Mouse (Mus musculus): ENCODE data around the gene Mdfi.
A peak's percentile ranks its signal among the peaks of the same experiment; 100 is the strongest.
"Not testable (repeated sequence)": the region's sequence is repeated elsewhere in the genome, so short reads cannot be mapped to it uniquely, and the experiment has no call there.

The Mdfi gene

GRCm38 (mm10) chr17:47834482-47834767, at the start of gene Mdfi:
Gene Mdfi (minus strand): TSS chr17:47834691.
- DNase-seq (ENCODE audit: low spot score): peak; percentile 28

DNA sequence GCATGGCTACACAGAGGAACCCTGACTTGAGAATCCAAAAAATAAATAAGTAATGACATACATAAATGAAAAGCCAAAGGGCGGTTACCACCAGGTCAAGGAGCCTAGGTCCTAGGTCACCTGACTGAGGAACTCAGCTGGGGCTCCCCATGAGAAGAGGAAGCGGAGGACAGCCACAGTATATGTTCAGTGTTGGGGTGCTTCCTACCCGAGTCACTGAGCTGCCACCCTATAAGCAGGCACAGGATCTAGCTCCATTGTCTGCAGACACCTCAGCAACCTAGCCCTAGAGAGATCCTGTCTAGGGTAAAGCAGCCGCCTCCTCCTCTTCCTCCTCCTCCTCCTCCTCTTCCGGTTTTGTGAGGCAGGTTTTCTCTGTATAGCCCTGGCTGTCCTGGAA, 48.6 kb upstream of the Mdfi start:
- DNase-seq (ENCODE audit: low spot score): no peak

- DNase-seq (ENCODE audit: low spot score): no peak
These were observed 46.8 kb upstream of the Mdfi start for GRCm38 (mm10) chr17:47881330-47881729.

DNA sequence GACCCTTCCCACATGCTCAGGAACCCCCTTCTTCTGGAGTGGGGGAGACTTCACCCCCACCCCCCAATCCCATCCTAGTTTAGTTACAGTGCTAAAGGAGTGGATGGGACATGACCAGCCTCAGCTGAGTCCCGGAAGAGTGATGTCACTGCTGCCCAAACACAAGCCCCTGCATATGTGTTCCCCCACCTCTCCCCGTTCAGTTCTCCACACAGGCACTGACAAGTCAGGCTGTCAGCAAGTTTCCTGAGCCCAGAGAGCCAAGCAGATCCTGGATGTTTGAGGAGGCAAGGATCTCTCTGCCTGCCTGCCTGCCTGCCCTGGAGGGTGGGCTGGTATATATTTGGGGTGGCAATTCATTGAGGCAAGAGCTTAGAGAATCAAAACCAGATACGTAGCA, 44.7 kb upstream of the Mdfi start:
- no peak for DNase-seq (ENCODE audit: low spot score)

- no peak for DNase-seq (ENCODE audit: low spot score)
These were observed 44.0 kb upstream of the Mdfi start for GRCm38 (mm10) chr17:47878378-47879089.

GRCm38 (mm10) chr17:47877715-47878377, 43.4 kb upstream of the Mdfi start:
- no peak for DNase-seq (ENCODE audit: low spot score)

DNA sequence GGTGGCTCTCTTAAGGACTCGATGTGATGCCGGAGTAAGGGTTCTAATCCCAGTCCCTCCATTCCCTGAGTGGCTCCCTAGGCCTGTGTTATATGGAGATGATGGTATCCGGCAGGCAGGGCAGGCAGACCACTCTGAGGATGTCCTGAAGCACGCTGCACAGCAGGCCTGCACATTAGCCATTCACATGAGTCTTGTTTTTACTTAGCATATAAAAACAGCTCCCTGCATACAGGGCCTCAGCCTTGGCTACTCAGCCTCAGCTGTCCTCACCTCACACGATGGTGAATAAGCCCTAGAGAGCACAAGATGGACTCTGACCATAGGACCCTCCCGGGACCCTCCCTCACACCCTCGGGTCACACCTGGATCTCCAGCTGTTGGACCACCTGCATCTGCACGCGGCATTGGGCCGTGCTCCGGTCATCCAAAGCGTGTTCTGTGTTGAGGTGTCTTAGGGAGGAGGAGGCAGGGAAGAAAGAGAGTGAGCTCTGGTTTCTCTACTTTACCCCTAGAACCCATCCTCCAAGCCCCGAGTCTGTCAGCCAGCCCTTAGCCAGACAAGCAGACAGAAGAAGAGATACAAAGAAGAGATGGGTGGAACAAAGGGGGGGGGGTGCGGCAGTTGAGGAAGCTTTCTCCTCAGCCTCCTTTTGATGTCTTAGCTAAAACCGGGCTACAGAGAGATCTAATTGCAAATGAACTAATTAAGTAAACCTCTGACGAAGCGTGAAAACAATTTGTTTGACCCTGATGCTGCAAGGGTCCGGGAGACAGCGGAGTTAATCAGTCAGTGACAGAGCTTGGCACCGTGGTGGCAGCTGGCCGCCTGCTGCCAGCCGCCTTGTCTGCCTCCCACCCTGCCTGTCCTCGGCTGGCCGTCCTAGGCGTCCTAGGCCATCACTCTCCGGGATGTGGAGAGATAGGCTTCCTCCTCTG, 42.6 kb upstream of the Mdfi start:
- DNase-seq (ENCODE audit: low spot score): no peak

- peak; percentile 78 for DNase-seq (ENCODE audit: low spot score)
These were observed 38.9 kb upstream of the Mdfi start for GRCm38 (mm10) chr17:47873341-47873791.

DNA sequence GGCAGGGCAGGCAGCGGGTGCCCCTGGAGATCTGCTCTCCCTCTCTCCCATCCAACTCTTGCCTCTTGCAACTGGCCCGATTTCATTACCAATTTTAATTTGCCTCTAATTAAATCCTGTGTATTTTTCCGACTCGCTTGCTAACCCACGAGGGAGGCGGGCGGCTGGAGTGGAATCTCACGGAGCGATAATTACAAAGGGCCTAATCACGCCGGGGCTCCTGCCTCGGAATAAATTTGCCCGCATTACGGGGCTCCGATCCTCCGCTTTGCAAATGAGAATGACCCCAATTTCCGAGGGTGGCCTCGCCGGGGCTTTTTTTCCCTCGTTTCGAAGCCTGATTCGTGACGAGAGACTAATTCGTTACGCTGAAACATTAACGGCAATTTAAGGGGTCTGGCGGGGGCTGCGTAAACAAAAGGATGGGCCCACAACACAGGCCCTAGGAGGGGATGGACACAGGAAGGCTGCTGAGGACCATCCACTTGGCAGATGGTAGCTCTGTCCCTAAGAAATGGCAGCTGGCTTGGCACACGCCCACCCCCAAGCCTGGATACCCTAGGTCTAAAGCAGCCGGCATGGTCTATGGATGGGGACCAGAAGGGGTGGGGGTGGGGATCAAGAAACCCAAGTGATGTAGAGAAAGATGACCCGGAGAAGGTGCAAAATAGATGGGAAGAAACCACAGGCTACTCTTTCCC, 38.0 kb upstream of the Mdfi start:
- DNase-seq (ENCODE audit: low spot score): no peak

- DNase-seq (ENCODE audit: low spot score): no peak
These were observed 35.4 kb upstream of the Mdfi start for GRCm38 (mm10) chr17:47869874-47870273.

GRCm38 (mm10) chr17:47866037-47866436, 31.5 kb upstream of the Mdfi start:
- peak; percentile 41 for DNase-seq (ENCODE audit: low spot score)

DNA sequence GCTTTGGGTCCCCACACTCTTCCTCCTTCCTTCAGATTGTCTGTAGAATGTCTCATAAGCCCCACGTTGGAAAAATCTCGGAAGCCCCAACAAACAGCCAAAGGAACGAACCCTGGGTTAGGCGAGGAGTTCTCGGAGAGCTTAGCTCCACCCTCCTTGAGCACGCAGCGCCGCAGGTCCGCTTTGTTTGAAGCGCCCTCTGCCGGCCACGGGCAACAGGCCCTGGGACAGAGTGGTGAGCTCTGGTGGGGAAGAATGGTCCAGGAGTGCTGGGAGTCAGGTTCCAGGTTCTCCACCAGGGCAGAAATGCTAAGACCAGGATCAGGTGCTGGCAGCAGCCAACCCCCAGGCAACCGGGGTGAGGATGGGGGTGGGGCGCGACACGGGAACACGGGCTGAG, 30.0 kb upstream of the Mdfi start:
- DNase-seq (ENCODE audit: low spot score): peak; percentile 89

DNA sequence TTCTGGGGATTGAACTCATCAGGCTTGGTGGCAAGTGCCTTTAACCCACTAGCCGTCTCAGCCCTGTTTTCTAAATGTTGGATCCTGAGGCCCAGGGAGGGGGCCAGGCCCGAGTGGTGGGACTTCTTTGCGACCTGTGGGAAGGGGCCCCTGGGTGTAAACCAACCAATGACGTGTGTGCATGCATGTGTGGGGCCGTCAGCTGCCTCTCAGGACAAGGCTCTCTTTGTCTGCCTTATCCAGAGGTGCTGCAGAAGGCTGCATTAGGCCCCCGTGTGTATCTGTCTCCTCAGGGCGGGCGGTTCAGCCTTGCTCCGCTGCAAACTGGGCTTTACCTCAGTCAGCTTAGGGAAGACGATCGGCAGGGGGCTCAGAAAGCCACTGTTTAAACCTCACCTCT, 28.9 kb upstream of the Mdfi start:
- DNase-seq (ENCODE audit: low spot score): no peak

DNA sequence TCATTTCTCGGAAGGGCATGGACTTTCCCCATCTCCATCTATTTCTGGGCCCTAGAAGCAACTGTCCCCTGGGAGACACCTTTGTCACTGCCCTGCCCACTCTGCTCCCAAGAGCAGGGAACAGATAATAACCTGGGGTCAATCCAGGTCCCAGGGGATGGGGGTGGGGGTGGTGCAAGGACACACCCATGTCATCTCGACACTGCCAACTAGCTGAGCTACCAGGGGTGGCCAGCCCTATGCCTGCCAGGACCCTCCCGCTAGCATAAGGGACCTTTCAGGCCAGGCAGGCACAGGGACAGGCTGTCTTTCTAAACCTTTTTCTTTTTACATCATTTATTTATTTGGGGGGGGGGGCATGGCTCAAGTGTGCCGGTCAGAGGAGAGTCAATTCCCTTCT, 28.5 kb upstream of the Mdfi start:
- DNase-seq (ENCODE audit: low spot score): no peak

GRCm38 (mm10) chr17:47855544-47855943, 21.1 kb upstream of the Mdfi start:
- DNase-seq (ENCODE audit: low spot score): no peak

- DNase-seq (ENCODE audit: low spot score): no peak
These were observed 20.4 kb upstream of the Mdfi start for GRCm38 (mm10) chr17:47854908-47855307.

- no peak for DNase-seq (ENCODE audit: low spot score)
These were observed 19.3 kb upstream of the Mdfi start for GRCm38 (mm10) chr17:47853760-47854159.

- no peak for DNase-seq (ENCODE audit: low spot score)
These were observed 18.8 kb upstream of the Mdfi start for GRCm38 (mm10) chr17:47853336-47853735.

GRCm38 (mm10) chr17:47851798-47852360, 17.4 kb upstream of the Mdfi start:
- not testable (repeated sequence) for DNase-seq (ENCODE audit: low spot score)

DNA sequence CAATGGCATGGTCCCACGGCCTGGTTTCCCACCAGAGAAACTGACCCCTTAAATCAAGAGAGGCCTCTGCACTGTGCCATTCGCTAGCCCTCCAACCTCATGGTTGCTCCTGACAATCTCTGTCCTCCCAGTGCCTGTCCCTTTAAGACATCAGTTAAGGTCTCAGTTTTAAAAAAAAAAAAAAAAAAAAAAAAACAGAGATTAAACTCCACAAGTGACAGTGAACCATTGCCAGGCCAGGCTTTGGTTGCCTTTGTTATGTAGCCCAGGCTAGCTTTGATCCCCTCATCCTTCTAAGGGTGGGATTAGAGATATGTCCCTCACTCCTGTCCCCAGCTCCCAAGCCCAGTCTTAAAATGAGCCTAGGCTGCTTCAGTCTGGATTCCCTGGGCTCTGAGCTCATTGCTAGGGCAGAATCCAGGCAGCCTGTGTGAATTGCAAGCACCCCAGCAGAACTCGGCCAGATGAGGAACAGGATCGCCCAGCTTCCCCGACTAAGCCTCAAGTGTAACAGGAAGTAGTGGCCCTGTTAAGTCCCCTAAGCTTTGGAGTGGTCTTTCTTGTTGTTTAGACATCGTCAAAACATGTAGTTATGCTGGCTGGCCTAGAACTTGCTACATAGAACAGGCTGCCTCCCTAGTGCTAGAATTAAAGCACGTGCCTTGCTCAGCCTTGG, 16.3 kb upstream of the Mdfi start:
- DNase-seq (ENCODE audit: low spot score): no peak

GRCm38 (mm10) chr17:47850035-47850434, 15.5 kb upstream of the Mdfi start:
- no peak for DNase-seq (ENCODE audit: low spot score)
